Mouse (Mus musculus): ENCODE results near the gene Asic5. TPM values are rescaled to one million over a fixed set of nuclear protein-coding genes. Genes with fewer than 3 reads are reported as not detected.

The Asic5 gene
- polyA plus RNA-seq, 1 experiment from 2014 or later, result not detected

- no peak for ATAC-seq (ENCODE audit: low FRiP score)
Measured at GRCm38 (mm10) chr3:82052029-82052428, 69.9 kb downstream of the Asic5 start.

DNA sequence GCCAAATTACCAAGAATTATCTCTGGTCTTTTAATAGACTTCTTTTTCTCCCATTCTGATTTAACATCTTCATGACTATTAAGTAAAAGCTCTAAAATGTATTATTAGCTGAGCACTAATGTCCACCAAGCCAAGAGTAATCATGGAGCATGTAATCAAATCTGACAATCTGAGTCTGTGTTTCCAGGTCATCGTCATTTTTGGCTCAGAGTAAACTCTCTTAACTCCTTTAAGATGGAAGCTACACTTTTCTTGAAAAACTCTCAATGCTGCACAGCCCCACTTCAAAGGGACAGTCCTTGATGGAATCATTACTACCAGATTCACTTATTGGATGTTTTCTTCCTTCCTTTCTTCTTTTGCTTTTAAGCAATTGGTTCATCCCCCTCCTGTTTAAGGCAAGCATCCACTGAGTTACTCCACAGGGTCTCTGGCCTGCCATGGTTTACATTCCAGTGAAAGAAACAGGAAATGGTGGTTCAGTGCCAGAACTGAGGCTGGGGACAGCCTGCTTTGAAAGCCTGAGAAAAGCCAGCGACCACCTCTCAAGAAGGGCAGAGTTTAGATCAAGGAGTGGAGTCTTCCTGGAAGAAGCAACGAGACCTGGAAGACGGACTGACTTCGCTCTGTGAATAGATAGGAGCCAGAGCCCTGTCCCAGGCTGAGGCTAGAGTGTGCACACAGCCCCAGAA lies 72.3 kb downstream of the Asic5 start:
- no peak for ATAC-seq (ENCODE audit: low FRiP score)
- H3K27ac ChIP-seq, result no peak overlapping the region
- H3K9me3 ChIP-seq (replicated peaks), result no peaks in the 10 kb centered on the region

More at GRCm38 (mm10) chr3:82052029-82052428, 69.9 kb downstream of the Asic5 start:
- WGBS, result 46% methylated on average over 2 of the region's 2 CpGs
- Histone ChIP-seq H3K27ac (no peak overlapping the region), H3K36me3 (no peaks in the 10 kb centered on the region), H3K9me3 (replicated peaks) (no peaks in the 10 kb centered on the region), H3K4me2 (replicated peaks) (no peak overlapping the region), H3K4me1 (peaks cover 9% of the 10 kb centered on the region; the same call in 1 of the 2 replicates), H3K4me3 (no peak overlapping the region), H3K9ac (no peak overlapping the region), H3K27me3 (no peaks in the 10 kb centered on the region)

DNA sequence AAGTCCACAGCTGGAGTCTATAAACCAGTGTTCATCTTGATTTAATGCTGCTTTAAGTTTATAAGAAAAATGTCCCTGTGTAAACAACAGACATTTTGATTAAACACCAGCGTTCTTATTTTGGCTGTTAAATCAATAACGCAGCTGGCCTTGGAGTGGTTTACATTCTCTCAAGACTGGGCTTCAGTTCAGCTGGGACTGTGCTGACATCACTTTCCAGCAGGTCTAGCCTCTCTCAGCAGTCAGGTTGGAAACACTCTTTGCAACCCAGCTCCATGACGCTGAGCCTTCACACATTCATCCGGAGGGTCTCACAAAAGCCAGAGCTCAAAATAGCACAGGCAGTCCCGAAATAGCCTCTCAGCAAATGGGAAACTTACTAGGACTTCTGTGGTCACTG lies 75.1 kb downstream of the Asic5 start:
- Histone ChIP-seq H3K4me2 (replicated peaks) (no peak overlapping the region), H3K9ac (no peak overlapping the region), H3K4me3 (no peak overlapping the region), H3K9me3 (replicated peaks) (no peaks in the 10 kb centered on the region), H3K4me1 (0 out of 2 replicates have a peak, but pooled peaks cover 3% of the 10 kb centered on the region), H3K27me3 (no peaks in the 10 kb centered on the region), H3K36me3 (no peaks in the 10 kb centered on the region), H3K27ac (no peak overlapping the region)
- ATAC-seq (ENCODE audit: low FRiP score), result no peak
- 70% methylated on average over 5 of the region's 5 CpGs for WGBS

More for the DNA sequence above, 72.3 kb downstream of the Asic5 start:
- H3K36me3 ChIP-seq, result no peaks in the 10 kb centered on the region
- H3K4me3 ChIP-seq, result no peak overlapping the region
- 0 out of 2 replicates have a peak, but pooled peaks cover 1% of the 10 kb centered on the region for H3K4me1 ChIP-seq
- no peaks in the 10 kb centered on the region for H3K27me3 ChIP-seq
- no peak overlapping the region for H3K9ac ChIP-seq
- no peak overlapping the region for H3K4me2 ChIP-seq (replicated peaks)
- WGBS, result 71% methylated on average over 5 of the region's 5 CpGs

DNA sequence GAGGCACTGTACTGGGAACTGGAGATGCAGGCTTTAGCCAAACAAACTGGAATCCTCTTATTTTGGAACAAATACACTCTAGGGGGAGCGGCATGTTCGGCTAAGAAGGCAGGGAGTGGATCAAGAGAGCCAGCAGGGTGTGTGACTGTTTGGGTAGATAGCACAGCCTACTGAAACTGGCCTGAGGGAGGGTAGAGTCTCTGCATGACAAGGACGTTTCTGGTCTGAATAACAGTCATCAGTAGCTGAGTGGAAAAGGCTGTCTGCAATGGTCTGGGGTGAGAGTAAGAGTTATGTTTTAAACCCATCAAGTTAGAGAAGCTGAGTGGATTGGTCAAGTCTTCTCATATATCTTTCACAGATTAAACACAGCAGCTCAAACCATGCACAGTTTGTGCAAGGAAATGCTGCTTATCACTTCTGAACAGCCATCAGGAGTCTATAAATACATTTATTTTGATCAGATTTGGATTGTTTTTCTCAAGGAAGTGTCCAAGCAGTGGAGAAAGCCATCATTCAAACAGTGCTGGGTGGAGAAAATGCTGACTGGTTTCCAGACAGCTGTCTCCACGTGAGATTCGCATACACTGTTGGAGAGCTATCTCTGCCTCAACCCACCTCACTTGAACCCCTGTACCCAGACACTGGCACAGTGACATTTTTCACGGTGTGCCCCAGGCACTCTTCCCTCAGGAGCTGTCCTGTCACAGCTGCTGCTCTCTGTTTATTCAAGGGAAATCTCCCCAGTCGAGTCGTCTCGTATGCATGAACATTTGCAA lies 79.5 kb downstream of the Asic5 start:
- H3K36me3 ChIP-seq, result no peaks in the 10 kb centered on the region
- H3K9me3 ChIP-seq (replicated peaks), result no peaks in the 10 kb centered on the region
- H3K4me3 ChIP-seq, result no peak overlapping the region
- peaks cover 10% of the 10 kb centered on the region; the same call in 1 of the 2 replicates for H3K4me1 ChIP-seq
- H3K27ac ChIP-seq, result no peak overlapping the region
- H3K27me3 ChIP-seq, result no peaks in the 10 kb centered on the region
- no peak overlapping the region for H3K9ac ChIP-seq
- ATAC-seq (ENCODE audit: low FRiP score), result no peak
- H3K4me2 ChIP-seq (replicated peaks), result no peak overlapping the region
- 45% methylated on average over 9 of the region's 9 CpGs for WGBS

GRCm38 (mm10) chr3:82067830-82068229 lies 85.7 kb downstream of the Asic5 start:
- ATAC-seq (ENCODE audit: low FRiP score), result no peak
- Histone ChIP-seq H3K9me3 (replicated peaks) (no peaks in the 10 kb centered on the region), H3K4me1 (peaks cover 7% of the 10 kb centered on the region; the same call in 1 of the 2 replicates), H3K27me3 (0 out of 2 replicates have a peak, but pooled peaks cover under 1% of the 10 kb centered on the region), H3K4me3 (no peak overlapping the region), H3K9ac (no peak overlapping the region), H3K36me3 (no peaks in the 10 kb centered on the region), H3K27ac (no peak overlapping the region), H3K4me2 (replicated peaks) (no peak overlapping the region)
- WGBS, result 88% methylated on average over 5 of the region's 5 CpGs

Other genes with a start within 250 kb of the Asic5 start
- 10.6 and 11.0 TPM in 2 replicates for gene Ctso, start 49.7 kb upstream of the Asic5 start, polyA plus RNA-seq (2016; fragmentation: Nextera tagmentation; extraction: Ambion mirVana)
- gene Tdo2, start 6.1 kb upstream of the Asic5 start, polyA plus RNA-seq (2016; fragmentation: Nextera tagmentation; extraction: Ambion mirVana), result not detected in 2 replicates
- gene Gucy1b1, start 92.4 kb downstream of the Asic5 start, polyA plus RNA-seq (2016; fragmentation: Nextera tagmentation; extraction: Ambion mirVana), result 14.1 and 16.6 TPM in 2 replicates
- gene Gucy1a1, start 163.5 kb downstream of the Asic5 start, polyA plus RNA-seq (2016; fragmentation: Nextera tagmentation; extraction: Ambion mirVana), result 6.6 and 7.3 TPM in 2 replicates